Comparison of ENCODE assay signal across 8 mouse cellular contexts in the genomic region with DNA sequence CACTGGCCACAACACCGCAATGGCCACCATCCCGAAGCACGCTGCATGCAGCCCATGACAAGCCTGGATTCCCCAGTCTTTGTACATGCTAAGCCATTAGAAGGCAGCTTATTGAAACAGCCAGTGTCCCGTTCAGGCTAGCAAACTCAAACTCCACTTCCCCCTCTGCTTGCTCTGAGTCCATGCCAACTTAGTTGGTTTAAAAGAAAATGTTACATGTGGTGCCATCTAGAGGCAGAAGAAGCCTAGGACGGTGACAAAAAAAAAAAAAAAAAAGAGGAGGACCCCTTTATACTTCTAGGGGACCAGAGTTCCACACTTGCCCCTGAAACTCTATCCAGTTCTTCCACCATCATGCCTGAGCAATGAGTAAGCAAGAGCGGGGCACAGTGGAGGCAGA.
DNase-seq lines count a peak whose midpoint lies in the region; ATAC-seq and TF ChIP-seq lines count a peak whose summit lies in the region.

No protein-coding gene starts in this region.

- no peak overlapping the region for H3K27ac ChIP-seq in kidney, postnatal 0 days
- H3K27ac ChIP-seq in kidney, embryonic 16.5 days (ENCODE audit: low read length), result no peak overlapping the region

- DNase-seq in CD4-positive, CD25-positive, alpha-beta regulatory T cell, adult 2 months (ENCODE audit: low read depth, low spot score), result peak; percentile 44
- peak; percentile 72 for DNase-seq in kidney, postnatal 0 days (ENCODE audit: low spot score)
- DNase-seq in lung, postnatal 10 days, result peak; percentile 71
- DNase-seq in c-Kit-positive CD71-positive TER-119-positive erythroid progenitor cells, embryonic 14.5 days (ENCODE audit: low spot score), result no peak
- DNase-seq in layer of hippocampus, postnatal 25 days (ENCODE audit: extremely low spot score in 1 of 2, low spot score in 1 of 2), result no peak

- WGBS in kidney, postnatal 0 days, result 62% methylated on average over 6 of the region's 6 CpGs
- 66% methylated on average over 6 of the region's 6 CpGs for WGBS in kidney, embryonic 16.5 days

- H3K27me3 ChIP-seq in kidney, postnatal 0 days (ENCODE audit: insufficient read depth, low read length), result no peaks in the 10 kb centered on the region
- no peaks in the 10 kb centered on the region for H3K27me3 ChIP-seq in kidney, embryonic 16.5 days (ENCODE audit: insufficient read depth, low read length)
- no peaks in the 10 kb centered on the region for H3K27me3 ChIP-seq in E14TG2a.4 (ENCODE audit: insufficient read depth, low read length)

- H3K4me3 ChIP-seq in kidney, postnatal 0 days (replicated peaks; ENCODE audit: low read depth, low read length), result no peak overlapping the region
- no peak overlapping the region for H3K4me3 ChIP-seq in kidney, embryonic 16.5 days (ENCODE audit: low read length)
- H3K4me3 ChIP-seq in E14TG2a.4 (replicated peaks; ENCODE audit: low read length), result no peak overlapping the region

- no peak overlapping the region for H3K9ac ChIP-seq in kidney, postnatal 0 days (ENCODE audit: low read depth, low read length)
- H3K9ac ChIP-seq in kidney, embryonic 16.5 days (replicated peaks; ENCODE audit: low read length), result no peak overlapping the region

- no peak overlapping the region for H3K4me2 ChIP-seq in kidney, postnatal 0 days (ENCODE audit: low read length)
- no peak overlapping the region for H3K4me2 ChIP-seq in kidney, embryonic 16.5 days (replicated peaks; ENCODE audit: low read depth, low read length)

- H3K36me3 ChIP-seq in kidney, postnatal 0 days (ENCODE audit: insufficient read depth, low read length), result no peaks in the 10 kb centered on the region
- no peaks in the 10 kb centered on the region for H3K36me3 ChIP-seq in kidney, embryonic 16.5 days (ENCODE audit: insufficient read depth, low read length)
- peaks cover 41% of the 10 kb centered on the region for H3K36me3 ChIP-seq in E14TG2a.4 (ENCODE audit: insufficient read depth, low read length)

- peak; percentile 64 for TF ChIP-seq CTCF in kidney, postnatal 0 days (IDR thresholded peaks at IDR 0.05; ENCODE audit: low read depth)
- peak; percentile 41 for TF ChIP-seq CTCF in E14TG2a.4 (conservative IDR thresholded peaks at IDR 0.05; ENCODE audit: low read length)

- ATAC-seq in CD4-positive, CD25-positive, alpha-beta regulatory T cell, adult 4 months, result no peak
- ATAC-seq in kidney, postnatal 0 days (replicated peaks; ENCODE audit: low FRiP score, low read depth), result no peak
- ATAC-seq in kidney, embryonic 16.5 days (ENCODE audit: low FRiP score, low TSS enrichment), result no peak

- H3K4me1 ChIP-seq in kidney, postnatal 0 days (replicated peaks; ENCODE audit: insufficient read depth, low read length), result no peaks in the 10 kb centered on the region
- H3K4me1 ChIP-seq in kidney, embryonic 16.5 days (ENCODE audit: insufficient read depth, low read length), result peaks cover 8% of the 10 kb centered on the region; the same call in 1 of the 2 replicates
- H3K4me1 ChIP-seq in E14TG2a.4 (replicated peaks; ENCODE audit: low read depth, low read length), result peaks cover 71% of the 10 kb centered on the region

- H3K9me3 ChIP-seq in kidney, postnatal 0 days (replicated peaks; ENCODE audit: low read length), result no peaks in the 10 kb centered on the region
- no peaks in the 10 kb centered on the region for H3K9me3 ChIP-seq in kidney, embryonic 16.5 days (ENCODE audit: low read length)
- H3K9me3 ChIP-seq in E14TG2a.4 (ENCODE audit: low read length), result no peaks in the 10 kb centered on the region

Comparison
In these comparisons a context has a peak if more than half of its experiments do, and no peak if none do; other contexts are left out.
1. DNase-seq: peak in CD4-positive, CD25-positive, alpha-beta regulatory T cell, adult 2 months (single experiment), kidney, postnatal 0 days (single experiment) and lung, postnatal 10 days (single experiment); none in c-Kit-positive CD71-positive TER-119-positive erythroid progenitor cells, embryonic 14.5 days (single experiment) and layer of hippocampus, postnatal 25 days (0 of 2).